ENCODE assay signal across 30 mouse cellular contexts in genomic region chr1:136699571-136699970, GRCm38 (mm10).
DNase-seq lines count a peak whose midpoint lies in the region; ATAC-seq and TF ChIP-seq lines count a peak whose summit lies in the region.
"Had no signal": no experiment of that assay in that cellular context is flagged by ENCODE, and none has a peak within 500 bp of the region (broad histone marks: within the 10 kb centered on the region; RNA-seq: fewer than 3 reads in every experiment).

No protein-coding gene starts in this region.

- H3K4me3 ChIP-seq in ES-E14 (ENCODE audit: insufficient read depth in 1 of 2, low read depth in 1 of 2, low read length in 2 of 2, poor library complexity in 1 of 2, severe bottlenecking in 1 of 2) = no peak overlapping the region
- H3K4me3 ChIP-seq in stomach, postnatal 0 days (ENCODE audit: low read depth, low read length) = no peak overlapping the region
- H3K4me3 ChIP-seq: embryonic facial prominence, embryonic 10.5 days; embryonic facial prominence, embryonic 13.5 days; erythroblast, embryonic 14.5 days; forebrain, embryonic 13.5 days; heart, adult 2 months; heart, embryonic 10.5 days; hindbrain, embryonic 10.5 days; hindbrain, embryonic 13.5 days had no signal

- H3K36me3 ChIP-seq in ES-E14 (ENCODE audit: control insufficient read depth, insufficient read depth, low read length, poor library complexity, severe bottlenecking) = peaks cover 11% of the 10 kb centered on the region
- H3K36me3 ChIP-seq in stomach, postnatal 0 days (ENCODE audit: control insufficient read depth, insufficient read depth, low read length) = no peaks in the 10 kb centered on the region
- H3K36me3 ChIP-seq: embryonic facial prominence, embryonic 10.5 days; embryonic facial prominence, embryonic 13.5 days; heart, embryonic 10.5 days; hindbrain, embryonic 10.5 days; hindbrain, embryonic 13.5 days had no signal

- no peak for TF ChIP-seq EP300 in stomach, postnatal 0 days (optimal IDR thresholded peaks at IDR 0.05)

- DNase-seq in CD4-positive, CD25-positive, alpha-beta regulatory T cell, adult 2 months (ENCODE audit: low read depth, low spot score) = peak; percentile 52
- DNase-seq in 416B (ENCODE audit: low read depth) (peak; percentile 45), ES-E14 (ENCODE audit: low read depth, low spot score) (no peak), R1 (ENCODE audit: low read depth, low spot score) (peak; percentile 4)
- DNase-seq in kidney, postnatal 14 days = no peak
- no peak for DNase-seq in stomach, postnatal 0 days (ENCODE audit: low spot score)
- no peak for DNase-seq in right cerebral cortex, adult 2 months (ENCODE audit: low spot score in 2 of 2)
- DNase-seq: adrenal gland, adult 8-10 months; adrenal gland, postnatal 25 days; B cell, adult 2 months; cerebellum, adult 11-12 months; cerebellum, adult 8-10 months; cerebellum, postnatal 10 days; cerebellum, postnatal 36 days; embryo, embryonic 11 days; gastrocnemius, postnatal 10 days; gastrocnemius, postnatal 36 days; heart, adult 2 months; heart, postnatal 36 days had no signal

- peak overlapping the region; percentile 50; the same call in 1 of the 2 replicates for H3K9ac ChIP-seq in ES-E14 (ENCODE audit: insufficient read depth, low read depth, low read length, poor library complexity, severe bottlenecking)
- no peak overlapping the region for H3K9ac ChIP-seq in stomach, postnatal 0 days (ENCODE audit: low read length)
- H3K9ac ChIP-seq: embryonic facial prominence, embryonic 13.5 days; forebrain, embryonic 13.5 days; hindbrain, embryonic 13.5 days had no signal

- 87% methylated on average over 8 of the region's 8 CpGs for WGBS in stomach, postnatal 0 days

- H3K27ac ChIP-seq in ES-E14 (ENCODE audit: insufficient read depth, low read depth, low read length, poor library complexity, severe bottlenecking) = peak overlapping the region; percentile 96; the same call in 1 of the 2 replicates
- no peak overlapping the region for H3K27ac ChIP-seq in stomach, postnatal 0 days (replicated peaks)
- H3K27ac ChIP-seq: embryonic facial prominence, embryonic 10.5 days; embryonic facial prominence, embryonic 13.5 days; forebrain, embryonic 13.5 days; heart, adult 2 months; heart, embryonic 10.5 days; hindbrain, embryonic 10.5 days; hindbrain, embryonic 13.5 days had no signal

- no peak for TF ChIP-seq CTCF in stomach, postnatal 0 days (IDR thresholded peaks at IDR 0.05; ENCODE audit: low read depth)

- H3K4me1 ChIP-seq in ES-E14 (ENCODE audit: control insufficient read depth in 2 of 2, insufficient read depth in 2 of 2, low read length in 2 of 2, poor library complexity in 1 of 2) = peaks cover 5 to 12% of the 10 kb centered on the region in 2 experiments; a peak in 3 of 4 replicates
- 0 out of 2 replicates have a peak, but pooled peaks cover 2% of the 10 kb centered on the region for H3K4me1 ChIP-seq in stomach, postnatal 0 days (replicated peaks; ENCODE audit: control insufficient read depth, insufficient read depth)

- H3K9me3 ChIP-seq in ES-E14 (ENCODE audit: control insufficient read depth, insufficient read depth, low read depth, low read length) = no peaks in the 10 kb centered on the region
- H3K9me3 ChIP-seq in stomach, postnatal 0 days (ENCODE audit: control insufficient read depth, low read length) = no peaks in the 10 kb centered on the region
- H3K9me3 ChIP-seq: embryonic facial prominence, embryonic 10.5 days; embryonic facial prominence, embryonic 13.5 days; forebrain, embryonic 13.5 days; heart, embryonic 10.5 days; hindbrain, embryonic 10.5 days; hindbrain, embryonic 13.5 days had no signal

- ATAC-seq in CD4-positive, CD25-positive, alpha-beta regulatory T cell, adult 4 months = no peak
- no peak for ATAC-seq in stomach, postnatal 0 days (ENCODE audit: low FRiP score, low TSS enrichment)
- ATAC-seq: forebrain, embryonic 13.5 days; forebrain, embryonic 16.5 days; hindbrain, embryonic 16.5 days; intestine, embryonic 16.5 days had no signal

- H3K27me3 ChIP-seq in stomach, postnatal 0 days (ENCODE audit: control insufficient read depth, insufficient read depth, low read length) = no peaks in the 10 kb centered on the region
- H3K27me3 ChIP-seq: embryonic facial prominence, embryonic 13.5 days; forebrain, embryonic 13.5 days had no signal

- in situ Hi-C loops in ES-E14 (cut with MboI; ENCODE audit: low sequenced_read_pairs in 2 of 2, unreplicated experiment in 2 of 2) = no loop called here

- no peak overlapping the region for H3K4me2 ChIP-seq in stomach, postnatal 0 days (replicated peaks; ENCODE audit: low read depth)
- H3K4me2 ChIP-seq: embryonic facial prominence, embryonic 13.5 days; forebrain, embryonic 13.5 days; hindbrain, embryonic 13.5 days had no signal

TF ChIP-seq in ES-E14, 5 proteins besides CTCF, POLR2A, EP300 and RAD21:
- no peak for TF ChIP-seq CHD2 (IDR thresholded peaks at IDR 0.05; ENCODE audit: low read depth, low read length)
- TF ChIP-seq ZNF384 (IDR thresholded peaks at IDR 0.05; ENCODE audit: low read depth, low read length) = 0 out of 2 replicates have a peak, but pooled peaks have one; percentile 8
- TF ChIP-seq ZC3H11A (IDR thresholded peaks at IDR 0.05; ENCODE audit: borderline replicate concordance, low read depth, low read length) = no peak

Comparison
In these comparisons a context has a peak if more than half of its experiments do, and no peak if none do; other contexts are left out.
1. DNase-seq: peak in CD4-positive, CD25-positive, alpha-beta regulatory T cell, adult 2 months (single experiment), 416B (single experiment) and R1 (single experiment); none in ES-E14 (single experiment), kidney, postnatal 14 days (single experiment), stomach, postnatal 0 days (single experiment) and right cerebral cortex, adult 2 months (0 of 2).